ENCODE assay signal across 14 mouse cellular contexts in the genomic region with DNA sequence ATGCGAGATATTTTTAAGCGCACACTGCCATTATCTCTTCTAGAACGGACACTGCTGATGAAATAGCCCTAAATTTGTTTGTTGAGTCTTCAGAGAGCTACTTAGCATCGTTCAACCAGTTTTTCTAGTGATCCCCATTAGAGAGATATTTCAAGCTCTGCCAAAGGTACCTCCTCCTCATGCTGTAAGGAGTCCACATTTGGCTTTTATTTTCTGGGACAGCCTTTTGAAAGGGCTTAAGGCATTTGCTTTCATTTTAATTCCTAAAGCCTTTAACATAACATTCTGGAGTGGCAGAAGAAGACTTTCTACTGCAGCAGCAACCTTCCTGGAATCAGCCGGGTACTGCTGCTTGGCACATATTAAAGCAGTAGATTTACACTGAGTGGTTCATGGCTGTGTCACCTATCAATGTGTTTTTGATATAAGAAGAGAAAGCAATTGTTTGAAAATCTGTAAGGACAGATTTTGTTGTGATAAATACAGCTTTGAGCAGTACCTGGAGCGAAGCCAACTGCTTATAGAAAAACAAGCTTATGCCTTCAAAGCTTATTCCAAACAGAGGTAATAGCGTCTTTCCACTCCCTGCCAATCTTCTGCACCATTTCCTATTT.
A peak's percentile ranks its signal among the peaks of the same experiment; 100 is the strongest.
DNase-seq lines count a peak whose midpoint lies in the region; ATAC-seq lines count a peak whose summit lies in the region.
"Had no signal": no experiment of that assay in that cellular context is flagged by ENCODE, and none has a peak within 500 bp of the region (broad histone marks: within the 10 kb centered on the region; RNA-seq: fewer than 3 reads in every experiment).

No protein-coding gene starts in this region.

- DNase-seq in neural tube, embryonic 10.5 days (ENCODE audit: extremely low spot score, low spot score): no peak
- peak; percentile 84 for DNase-seq in fat pad, adult 2 months (ENCODE audit: extremely low read depth, low read depth, low spot score)
- no peak for DNase-seq in layer of hippocampus, adult 8-10 months (ENCODE audit: low spot score in 2 of 2)
- DNase-seq in heart, postnatal 36 days: no peak
- DNase-seq: adrenal gland, postnatal 10 days; kidney, adult 8-10 months; layer of hippocampus, postnatal 36 days; liver, embryonic 13.5 days; thymus, postnatal 14 days had no signal

- H3K27me3 ChIP-seq in neural tube, embryonic 13.5 days: no peaks in the 10 kb centered on the region
- no peaks in the 10 kb centered on the region for H3K27me3 ChIP-seq in hindbrain, embryonic 13.5 days
- no peaks in the 10 kb centered on the region for H3K27me3 ChIP-seq in midbrain, embryonic 15.5 days (replicated peaks)
- H3K27me3 ChIP-seq: heart, embryonic 13.5 days; liver, embryonic 13.5 days had no signal

- peaks cover 7% of the 10 kb centered on the region; the same call in 1 of the 2 replicates for H3K4me1 ChIP-seq in neural tube, embryonic 13.5 days (replicated peaks)
- peaks cover 8% of the 10 kb centered on the region; the same call in 1 of the 2 replicates for H3K4me1 ChIP-seq in hindbrain, embryonic 13.5 days (replicated peaks)
- peaks cover 9% of the 10 kb centered on the region; the same call in 1 of the 2 replicates for H3K4me1 ChIP-seq in midbrain, embryonic 15.5 days
- H3K4me1 ChIP-seq: heart, embryonic 13.5 days; liver, embryonic 13.5 days had no signal

- WGBS in neural tube, embryonic 13.5 days: 75% methylated on average over 7 of the region's 7 CpGs
- WGBS in hindbrain, embryonic 13.5 days: 67% methylated on average over 7 of the region's 7 CpGs
- 43% methylated on average over 7 of the region's 7 CpGs for WGBS in midbrain, embryonic 15.5 days

- intact Hi-C loops in heart, postnatal 36 days (cut with DNase I): no loop called here

- no peaks in the 10 kb centered on the region for H3K9me3 ChIP-seq in neural tube, embryonic 13.5 days
- no peaks in the 10 kb centered on the region for H3K9me3 ChIP-seq in hindbrain, embryonic 13.5 days
- no peaks in the 10 kb centered on the region for H3K9me3 ChIP-seq in midbrain, embryonic 15.5 days
- H3K9me3 ChIP-seq: heart, embryonic 13.5 days; liver, embryonic 13.5 days had no signal

- no peak overlapping the region for H3K4me3 ChIP-seq in neural tube, embryonic 13.5 days
- no peak overlapping the region for H3K4me3 ChIP-seq in hindbrain, embryonic 13.5 days
- H3K4me3 ChIP-seq in midbrain, embryonic 15.5 days: no peak overlapping the region
- H3K4me3 ChIP-seq: heart, embryonic 13.5 days; liver, embryonic 13.5 days had no signal

- H3K36me3 ChIP-seq in neural tube, embryonic 13.5 days: no peaks in the 10 kb centered on the region
- no peaks in the 10 kb centered on the region for H3K36me3 ChIP-seq in hindbrain, embryonic 13.5 days
- no peaks in the 10 kb centered on the region for H3K36me3 ChIP-seq in midbrain, embryonic 15.5 days (replicated peaks)
- H3K36me3 ChIP-seq: heart, embryonic 13.5 days; liver, embryonic 13.5 days had no signal

- no peak overlapping the region for H3K9ac ChIP-seq in neural tube, embryonic 13.5 days
- H3K9ac ChIP-seq in hindbrain, embryonic 13.5 days: no peak overlapping the region
- no peak overlapping the region for H3K9ac ChIP-seq in midbrain, embryonic 15.5 days
- H3K9ac ChIP-seq: heart, embryonic 13.5 days; liver, embryonic 13.5 days had no signal

- peak overlapping the region; percentile 15; the same call in 1 of the 2 replicates for H3K27ac ChIP-seq in neural tube, embryonic 13.5 days (replicated peaks)
- peak overlapping the region; percentile 44; the same call in 1 of the 2 replicates for H3K27ac ChIP-seq in hindbrain, embryonic 13.5 days
- H3K27ac ChIP-seq in midbrain, embryonic 15.5 days: peak overlapping the region; percentile 24; the same call in 1 of the 2 replicates
- H3K27ac ChIP-seq: heart, embryonic 13.5 days; liver, embryonic 13.5 days had no signal

- no peak overlapping the region for H3K4me2 ChIP-seq in neural tube, embryonic 13.5 days
- H3K4me2 ChIP-seq in hindbrain, embryonic 13.5 days: no peak overlapping the region
- no peak overlapping the region for H3K4me2 ChIP-seq in midbrain, embryonic 15.5 days
- H3K4me2 ChIP-seq: heart, embryonic 13.5 days; liver, embryonic 13.5 days had no signal

- ATAC-seq in neural tube, embryonic 13.5 days (ENCODE audit: low read depth): no peak
- ATAC-seq in hindbrain, embryonic 13.5 days (ENCODE audit: low FRiP score): no peak
- peak; percentile 62 for ATAC-seq in midbrain, embryonic 15.5 days (replicated peaks)
- ATAC-seq: lung, postnatal 0 days had no signal
